In genomic region chr17:8641491-8641890, GRCm38 (mm10) we compare ENCODE assay signal across 19 mouse cellular contexts.
"Had no signal": no experiment of that assay in that cellular context is flagged by ENCODE, and none has a peak within 500 bp of the region (broad histone marks: within the 10 kb centered on the region; RNA-seq: fewer than 3 reads in every experiment).

No protein-coding gene starts in this region.

- ATAC-seq: midbrain, embryonic 13.5 days; midbrain, embryonic 16.5 days had no signal

- H3K4me3 ChIP-seq: midbrain, embryonic 10.5 days; midbrain, embryonic 13.5 days; myocyte; neural tube, embryonic 13.5 days; neural tube, embryonic 15.5 days; stomach, embryonic 15.5 days had no signal

- H3K27ac ChIP-seq: liver, embryonic 14.5 days; midbrain, embryonic 10.5 days; midbrain, embryonic 13.5 days; neural tube, embryonic 13.5 days; neural tube, embryonic 15.5 days; stomach, embryonic 15.5 days; stomach, postnatal 0 days had no signal

- H3K4me1 ChIP-seq: midbrain, embryonic 10.5 days; midbrain, embryonic 13.5 days; neural tube, embryonic 13.5 days; neural tube, embryonic 15.5 days; stomach, embryonic 15.5 days had no signal

- H3K9me3 ChIP-seq: midbrain, embryonic 10.5 days; midbrain, embryonic 13.5 days; neural tube, embryonic 13.5 days; neural tube, embryonic 15.5 days; stomach, embryonic 15.5 days had no signal

- H3K4me2 ChIP-seq: lung, embryonic 14.5 days; midbrain, embryonic 13.5 days; neural tube, embryonic 13.5 days; neural tube, embryonic 15.5 days; stomach, embryonic 15.5 days had no signal

- H3K36me3 ChIP-seq: midbrain, embryonic 10.5 days; midbrain, embryonic 13.5 days; neural tube, embryonic 13.5 days; neural tube, embryonic 15.5 days; stomach, embryonic 15.5 days had no signal

- H3K9ac ChIP-seq: liver, embryonic 14.5 days; lung, embryonic 14.5 days; midbrain, embryonic 13.5 days; neural tube, embryonic 13.5 days; neural tube, embryonic 15.5 days; stomach, embryonic 15.5 days had no signal

- DNase-seq: lung, adult 18-20 months; lung, embryonic 14.5 days; lung, postnatal 10 days; lung, postnatal 4 days; right cerebral cortex, adult 18-20 months; right cerebral cortex, postnatal 25 days; right cerebral cortex, postnatal 4 days; spleen, adult 18-20 months; thymus, adult 2 months; thymus, postnatal 36 days had no signal

- H3K27me3 ChIP-seq: neural tube, embryonic 13.5 days; neural tube, embryonic 15.5 days; stomach, embryonic 15.5 days had no signal
